In the genomic region with DNA sequence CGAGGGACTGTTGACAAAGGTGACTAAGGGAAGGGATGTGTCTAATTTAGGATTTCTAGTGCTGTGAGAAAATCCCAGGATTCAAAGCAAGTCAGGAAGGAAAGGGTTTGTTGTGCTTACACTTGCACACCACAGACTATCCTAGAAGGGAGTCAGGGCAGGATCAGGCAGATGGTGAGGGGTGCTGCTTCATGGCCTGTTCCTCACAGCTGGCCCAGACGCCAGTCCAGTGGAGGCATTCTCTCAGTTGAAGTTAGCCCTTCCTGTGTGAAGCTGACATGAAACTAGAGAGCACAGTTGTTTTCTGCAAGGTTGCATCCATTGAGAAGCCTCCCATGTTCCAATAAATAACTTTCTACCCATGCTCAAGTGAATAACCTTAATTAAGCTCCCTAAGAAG, we compare ENCODE assay signal across 18 mouse cellular contexts.
"Had no signal": no experiment of that assay in that cellular context is flagged by ENCODE, and none has a peak within 500 bp of the region (broad histone marks: within the 10 kb centered on the region; RNA-seq: fewer than 3 reads in every experiment).

No protein-coding gene starts in this region.

- H3K9ac ChIP-seq: liver, postnatal 0 days; lung, embryonic 15.5 days; midbrain, embryonic 13.5 days; midbrain, embryonic 15.5 days; neural tube, embryonic 13.5 days; neural tube, embryonic 15.5 days; stomach, embryonic 15.5 days had no signal

- H3K27me3 ChIP-seq: lung, embryonic 15.5 days; megakaryocyte, embryonic 14.5 days; midbrain, embryonic 13.5 days; midbrain, embryonic 15.5 days; neural tube, embryonic 13.5 days; neural tube, embryonic 15.5 days; stomach, embryonic 15.5 days had no signal

- DNase-seq: liver, postnatal 0 days; lung, adult 2 months; lung, postnatal 14 days; lung, postnatal 36 days; retina, postnatal 1 day; right cerebral cortex, adult 18-20 months; thymus, adult 2 months; thymus, postnatal 25 days; thymus, postnatal 4 days had no signal

- H3K27ac ChIP-seq: lung, embryonic 15.5 days; macrophage; midbrain, embryonic 13.5 days; midbrain, embryonic 15.5 days; neural tube, embryonic 13.5 days; neural tube, embryonic 15.5 days; stomach, embryonic 15.5 days; stomach, postnatal 0 days had no signal

- H3K9me3 ChIP-seq: lung, embryonic 15.5 days; megakaryocyte, embryonic 14.5 days; midbrain, embryonic 13.5 days; midbrain, embryonic 15.5 days; neural tube, embryonic 13.5 days; neural tube, embryonic 15.5 days; stomach, embryonic 15.5 days had no signal

- H3K4me1 ChIP-seq: lung, embryonic 15.5 days; midbrain, embryonic 13.5 days; midbrain, embryonic 15.5 days; neural tube, embryonic 15.5 days; stomach, embryonic 15.5 days had no signal

- H3K36me3 ChIP-seq: midbrain, embryonic 13.5 days had no signal

- H3K4me3 ChIP-seq: lung, embryonic 15.5 days; megakaryocyte, embryonic 14.5 days; midbrain, embryonic 13.5 days; midbrain, embryonic 15.5 days; neural tube, embryonic 13.5 days; neural tube, embryonic 15.5 days; stomach, embryonic 15.5 days had no signal
